Mouse (Mus musculus) kidney, adult 2 months (tissue): ENCODE measurements around the gene Dhrs7. TPM values are rescaled to one million over a fixed set of nuclear protein-coding genes. Genes with fewer than 3 reads are reported as not detected.

Experiments
- DNase-seq: peaks from one replicate; pipeline ENCODE4 v3.0.0; 2021
- H3K27ac ChIP-seq: fragments of 200-500 bp; 2 replicates; pipeline ENCODE4 v1.5.1; 2012; ENCODE audit warnings: low read depth, low read length, control low read depth, inconsistent platforms; ENCODE audit not compliant: insufficient read depth
- H3K27me3 ChIP-seq: fragments of 200-500 bp; replicated peaks from 2 replicates; pipeline ENCODE4 v1.6.1; 2012; ENCODE audit warnings: mild to moderate bottlenecking, moderate library complexity, low read length, inconsistent platforms; ENCODE audit not compliant: control insufficient read depth, insufficient read depth
- H3K36me3 ChIP-seq: fragments of 200-500 bp; 2 replicates; pipeline ENCODE4 v1.6.1; 2012; ENCODE audit warnings: mild to moderate bottlenecking, moderate library complexity, low read length, inconsistent platforms; ENCODE audit not compliant: control insufficient read depth, insufficient read depth
- H3K4me1 ChIP-seq: fragments of 200-500 bp; 2 replicates; pipeline ENCODE4 v1.6.1; 2011; ENCODE audit warnings: low read length; ENCODE audit not compliant: control insufficient read depth, insufficient read depth
- H3K4me3 ChIP-seq: fragments of 200-500 bp; 2 replicates; pipeline ENCODE4 v1.5.1; 2011; ENCODE audit warnings: mild to moderate bottlenecking, low read depth, low read length, control low read depth; ENCODE audit not compliant: insufficient read depth
- CTCF ChIP-seq: fragments of 200-500 bp; conservative IDR thresholded peaks from 2 replicates; pipeline ENCODE4 v1.5.1; 2011; ENCODE audit warnings: low read depth, mild to moderate bottlenecking, control low read depth, low read length, moderate library complexity, mixed read lengths; ENCODE audit not compliant: insufficient read depth, insufficient read length
- POLR2A ChIP-seq: fragments of 200-500 bp; IDR thresholded peaks from one replicate; pipeline ENCODE4 v1.6.1; 2011; ENCODE audit warnings: low read depth, low read length, control low read depth
- WGBS: fragments of 180-500 bp; shearing (Covaris S2); methylation state at CpG from one replicate; pipeline ENCODE4 v1.1.7; 2018; 5-methylcytosine and 5-hydroxymethylcytosine counted together
- polyA plus RNA-seq: library from polyadenylated mRNA; depleted of rRNA; stranded (reverse); fragments of >200 nt; gene quantifications from 2 replicates; pipeline ENCODE4 v1.2.3, GENCODE M21; 2012; rRNA removed

The Dhrs7 gene
- polyA plus RNA-seq, 1 experiment = 42.3 TPM

- H3K27ac ChIP-seq = no peak overlapping the region
- H3K4me3 ChIP-seq = no peak overlapping the region
- H3K27me3 ChIP-seq = no peaks in the 10 kb centered on the region
- WGBS = 95% methylated on average over 14 of the region's 14 CpGs
- H3K4me1 ChIP-seq = no peaks in the 10 kb centered on the region
- H3K36me3 ChIP-seq = no peaks in the 10 kb centered on the region; the same call in 1 of the 2 replicates
- DNase-seq = no peak
- TF ChIP-seq CTCF (no peak), POLR2A (no peak)
Measured at GRCm38 (mm10) chr12:72648921-72649320, 15.8 kb downstream of the Dhrs7 start.

- H3K27ac ChIP-seq = no peak overlapping the region
- TF ChIP-seq POLR2A = no peak
- TF ChIP-seq CTCF = no peak
- no peak for DNase-seq
- H3K4me3 ChIP-seq = no peak overlapping the region
- no peaks in the 10 kb centered on the region for H3K36me3 ChIP-seq
- H3K27me3 ChIP-seq = no peaks in the 10 kb centered on the region
- 75% methylated on average over 3 of the region's 3 CpGs for WGBS
- H3K4me1 ChIP-seq = no peaks in the 10 kb centered on the region
Measured at GRCm38 (mm10) chr12:72638025-72638424, 26.7 kb downstream of the Dhrs7 start.

GRCm38 (mm10) chr12:72628751-72629150 lies 36.0 kb downstream of the Dhrs7 start:
- WGBS = 75% methylated on average over 7 of the region's 7 CpGs
- Histone ChIP-seq H3K4me3 (no peak overlapping the region), H3K27me3 (no peaks in the 10 kb centered on the region), H3K36me3 (no peaks in the 10 kb centered on the region), H3K4me1 (no peaks in the 10 kb centered on the region), H3K27ac (no peak overlapping the region)
- DNase-seq = peak; percentile 37
- TF ChIP-seq POLR2A (no peak), CTCF (no peak)

GRCm38 (mm10) chr12:72622853-72623496 lies 41.7 kb downstream of the Dhrs7 start:
- WGBS = 71% methylated on average over 5 of the region's 5 CpGs
- Histone ChIP-seq H3K4me3 (no peak overlapping the region), H3K36me3 (no peaks in the 10 kb centered on the region), H3K27me3 (no peaks in the 10 kb centered on the region), H3K27ac (no peak overlapping the region), H3K4me1 (no peaks in the 10 kb centered on the region)
- DNase-seq = no peak
- TF ChIP-seq CTCF (no peak), POLR2A (no peak)

- no peak overlapping the region for H3K4me3 ChIP-seq
- H3K27me3 ChIP-seq = no peaks in the 10 kb centered on the region
- no peak for TF ChIP-seq POLR2A
- no peak for TF ChIP-seq CTCF
- no peak for DNase-seq
- no peaks in the 10 kb centered on the region for H3K36me3 ChIP-seq
- no peak overlapping the region for H3K27ac ChIP-seq
- H3K4me1 ChIP-seq = no peaks in the 10 kb centered on the region
- 86% methylated on average over 1 of the region's 1 CpGs for WGBS
Measured at GRCm38 (mm10) chr12:72621441-72621840, 43.3 kb downstream of the Dhrs7 start.

- H3K27me3 ChIP-seq = no peaks in the 10 kb centered on the region
- no peak overlapping the region for H3K27ac ChIP-seq
- no peak for TF ChIP-seq CTCF
- TF ChIP-seq POLR2A = no peak
- 77% methylated on average over 7 of the region's 7 CpGs for WGBS
- H3K4me1 ChIP-seq = no peaks in the 10 kb centered on the region
- DNase-seq = no peak
- H3K4me3 ChIP-seq = no peak overlapping the region
- no peaks in the 10 kb centered on the region for H3K36me3 ChIP-seq
Measured at GRCm38 (mm10) chr12:72620856-72621255, 43.9 kb downstream of the Dhrs7 start.

- no peak overlapping the region for H3K4me3 ChIP-seq
- H3K36me3 ChIP-seq = no peaks in the 10 kb centered on the region
- no peak overlapping the region for H3K27ac ChIP-seq
- 91% methylated on average over 3 of the region's 3 CpGs for WGBS
- H3K4me1 ChIP-seq = no peaks in the 10 kb centered on the region
- no peaks in the 10 kb centered on the region for H3K27me3 ChIP-seq
- TF ChIP-seq CTCF (no peak), POLR2A (no peak)
- DNase-seq = no peak
Measured at GRCm38 (mm10) chr12:72612053-72612452, 52.7 kb downstream of the Dhrs7 start.

Other genes with a start within 250 kb of the Dhrs7 start
- 0.07 TPM in 1 of 2 replicates, not detected in the other for gene Lrrc9, start 223.0 kb downstream of the Dhrs7 start, polyA plus RNA-seq
- 3.2 and 3.4 TPM in 2 replicates for gene Pcnx4, start 128.5 kb downstream of the Dhrs7 start, polyA plus RNA-seq
- 0.77 and 0.81 TPM in 2 replicates for gene Gm4756, start 15.2 kb downstream of the Dhrs7 start, polyA plus RNA-seq
- 50.1 and 68.8 TPM in 2 replicates for gene Ppm1a, start 92.5 kb upstream of the Dhrs7 start, polyA plus RNA-seq